Mouse (Mus musculus) kidney, adult 10 weeks (tissue): ENCODE results near the gene Stat4. TPM values are rescaled to one million over a fixed set of nuclear protein-coding genes. Genes with fewer than 3 reads are reported as not detected.

Experiments used
- polyA plus RNA-seq: library from polyadenylated mRNA; stranded (reverse); fragments of 350-450 nt; fragmentation: Illumina TruSeq; extraction: RNeasy Lipid Tissue Mini Kit (QIAGEN cat#74804); gene quantifications from one replicate; pipeline ENCODE4 v1.2.3, GENCODE M21; 2014; ENCODE audit warnings: low read depth, low replicate concordance

Gene Stat4
- 0.85 TPM for polyA plus RNA-seq

GRCm38 (mm10) chr1:51986848-51987247 lies at the start of gene Stat4:
Stat4 (plus strand) TSS chr1:51987148.

DNA sequence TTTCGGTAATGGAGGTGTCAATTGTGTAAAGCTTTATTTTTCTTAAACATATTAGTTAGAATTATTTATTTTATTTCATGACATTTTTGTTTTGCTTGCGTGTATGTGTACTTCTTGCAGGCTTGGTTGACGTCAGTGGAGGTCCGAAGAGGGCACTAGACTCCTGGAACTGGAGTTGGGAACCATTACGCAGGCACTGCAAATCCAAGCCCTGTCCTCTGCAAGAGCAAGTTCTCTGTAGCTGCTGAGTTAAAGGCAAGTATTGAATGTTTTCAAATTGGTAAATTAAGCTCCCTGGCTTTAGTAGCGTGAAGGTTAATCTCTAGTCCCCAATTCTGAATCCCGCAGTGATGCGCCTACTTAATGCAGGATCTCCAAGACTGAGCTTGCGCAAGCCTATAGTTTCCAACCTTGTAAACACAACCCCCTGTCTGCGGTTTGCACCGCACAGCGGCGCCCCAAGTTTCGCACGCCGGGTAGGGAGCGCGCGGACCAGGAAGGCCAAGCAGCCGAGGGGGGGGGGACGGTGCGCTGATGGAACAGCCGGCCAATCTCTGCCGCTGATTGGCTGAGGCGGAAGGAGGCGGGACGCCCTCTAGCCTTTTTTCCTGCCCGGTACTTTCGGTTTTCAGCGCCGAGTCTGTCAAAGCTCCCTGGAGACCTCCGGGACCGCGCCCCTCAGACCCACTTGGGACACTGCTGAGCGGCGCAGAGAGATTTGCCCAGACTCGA lies 132.1 kb downstream of the Stat4 start, which contains the start of gene Stat1:
Gene Stat1 (plus strand): TSS at position 581 of the 732 bp plus-strand sequence.

Other genes starting within 250 kb of the Stat4 start
- gene Myo1b, start 71.1 kb upstream of the Stat4 start, polyA plus RNA-seq: 23.3 TPM
- gene Stat1, start 132.3 kb downstream of the Stat4 start, polyA plus RNA-seq: 29.6 TPM
- 487 TPM for gene Gls, start 246.1 kb downstream of the Stat4 start, polyA plus RNA-seq